Mouse (Mus musculus) splenic B cell, adult 2 months (primary cell): Measurements from ENCODE around the gene Kifc5b.

Experiments
- DNase-seq: peaks from one replicate; pipeline ENCODE4 v3.0.0-alpha.2; 2011; ENCODE audit warnings: low read depth, low spot score
- H3K27me3 ChIP-seq: 2 replicates; pipeline ENCODE4 v1.6.1; 2012; ENCODE audit warnings: mild to moderate bottlenecking, low read length, moderate library complexity, mixed read lengths; ENCODE audit not compliant: control insufficient read depth, poor library complexity, insufficient read depth, severe bottlenecking
- H3K36me3 ChIP-seq: 2 replicates; pipeline ENCODE4 v1.6.1; 2012; ENCODE audit warnings: mild to moderate bottlenecking, low read length, moderate library complexity, mixed read lengths; ENCODE audit not compliant: control insufficient read depth, poor library complexity, insufficient read depth, severe bottlenecking

Gene Kifc5b

GRCm38 (mm10) chr17:26916711-26917482 lies at the start of gene Kifc5b:
Gene Kifc5b, plus strand, starts transcription at chr17:26917091.
- Histone ChIP-seq H3K27me3 (no peaks in the 10 kb centered on the region), H3K36me3 (no peaks in the 10 kb centered on the region)
- peak; percentile 99 for DNase-seq

- no peak for DNase-seq
- Histone ChIP-seq H3K27me3 (no peaks in the 10 kb centered on the region), H3K36me3 (no peaks in the 10 kb centered on the region)
These were observed 48.1 kb upstream of the Kifc5b start for GRCm38 (mm10) chr17:26868756-26869155.

GRCm38 (mm10) chr17:26872870-26873269 lies 44.0 kb upstream of the Kifc5b start:
- no peaks in the 10 kb centered on the region for H3K27me3 ChIP-seq
- DNase-seq, result no peak
- H3K36me3 ChIP-seq, result no peaks in the 10 kb centered on the region

GRCm38 (mm10) chr17:26873502-26873901 lies 43.4 kb upstream of the Kifc5b start:
- Histone ChIP-seq H3K27me3 (no peaks in the 10 kb centered on the region), H3K36me3 (no peaks in the 10 kb centered on the region)
- DNase-seq, result no peak

- no peak for DNase-seq
- Histone ChIP-seq H3K36me3 (no peaks in the 10 kb centered on the region), H3K27me3 (no peaks in the 10 kb centered on the region)
These were observed 42.3 kb upstream of the Kifc5b start for GRCm38 (mm10) chr17:26874542-26874941.

- Histone ChIP-seq H3K27me3 (no peaks in the 10 kb centered on the region), H3K36me3 (no peaks in the 10 kb centered on the region)
- DNase-seq, result no peak
These were observed 39.0 kb upstream of the Kifc5b start for GRCm38 (mm10) chr17:26877927-26878326.

- no peak for DNase-seq
- Histone ChIP-seq H3K36me3 (no peaks in the 10 kb centered on the region), H3K27me3 (no peaks in the 10 kb centered on the region)
These were observed 37.7 kb upstream of the Kifc5b start for GRCm38 (mm10) chr17:26879235-26879634.

GRCm38 (mm10) chr17:26882706-26883105 lies 34.2 kb upstream of the Kifc5b start:
- no peaks in the 10 kb centered on the region for H3K36me3 ChIP-seq
- DNase-seq, result no peak
- H3K27me3 ChIP-seq, result no peaks in the 10 kb centered on the region

GRCm38 (mm10) chr17:26883585-26883984 lies 33.3 kb upstream of the Kifc5b start:
- H3K27me3 ChIP-seq, result no peaks in the 10 kb centered on the region
- DNase-seq, result no peak
- no peaks in the 10 kb centered on the region for H3K36me3 ChIP-seq

- Histone ChIP-seq H3K27me3 (no peaks in the 10 kb centered on the region), H3K36me3 (no peaks in the 10 kb centered on the region)
- peak; percentile 83 for DNase-seq
These were observed 31.6 kb upstream of the Kifc5b start for GRCm38 (mm10) chr17:26884995-26885926.

- Histone ChIP-seq H3K27me3 (no peaks in the 10 kb centered on the region), H3K36me3 (no peaks in the 10 kb centered on the region)
- peak; percentile 89 for DNase-seq
These were observed 30.7 kb upstream of the Kifc5b start for GRCm38 (mm10) chr17:26886047-26886749.

GRCm38 (mm10) chr17:26887926-26888325 lies 29.0 kb upstream of the Kifc5b start:
- Histone ChIP-seq H3K36me3 (no peaks in the 10 kb centered on the region), H3K27me3 (no peaks in the 10 kb centered on the region)
- DNase-seq, result no peak

GRCm38 (mm10) chr17:26892635-26893375 lies 24.1 kb upstream of the Kifc5b start:
- DNase-seq, result no peak
- H3K36me3 ChIP-seq, result no peaks in the 10 kb centered on the region
- H3K27me3 ChIP-seq, result no peaks in the 10 kb centered on the region

- Histone ChIP-seq H3K36me3 (no peaks in the 10 kb centered on the region), H3K27me3 (no peaks in the 10 kb centered on the region)
- DNase-seq, result no peak
These were observed 23.4 kb upstream of the Kifc5b start for GRCm38 (mm10) chr17:26893492-26893891.
